Mouse (Mus musculus): ENCODE results near the gene Madcam1. TPM values are rescaled to one million over a fixed set of nuclear protein-coding genes. Genes with fewer than 3 reads are reported as not detected.
A peak's percentile ranks its signal among the peaks of the same experiment; 100 is the strongest.

The Madcam1 gene
- total RNA-seq, 2 experiments from 2014 or later: not detected

DNA sequence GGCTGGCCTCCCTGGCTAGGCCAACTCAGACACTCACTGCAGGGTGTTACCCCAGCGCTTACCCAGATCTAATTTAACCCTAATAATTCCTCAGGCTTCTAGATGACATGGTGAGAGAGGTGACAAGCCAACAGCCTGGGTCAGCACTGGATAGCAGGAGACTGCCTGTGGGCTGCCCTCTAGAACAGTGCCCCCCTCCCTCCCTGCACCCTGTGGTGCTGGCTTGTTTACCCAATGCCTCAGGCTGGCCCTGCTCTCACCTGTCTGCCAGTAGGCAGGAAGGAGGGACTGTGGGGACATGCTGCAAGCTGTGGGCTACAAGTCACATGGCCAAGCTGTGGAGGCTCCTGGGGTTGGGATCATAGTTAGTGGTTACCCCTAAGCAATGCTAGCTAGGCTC is 42.8 kb downstream of the Madcam1 start:
- intact Hi-C loops (cut with DNase I): no loop called here
- DNase-seq: no peak

GRCm38 (mm10) chr10:79707759-79708158 is 43.4 kb downstream of the Madcam1 start:
- DNase-seq: no peak
- intact Hi-C loops (cut with DNase I): no loop called here

- no peak for DNase-seq
Measured at GRCm38 (mm10) chr10:79708668-79709067, 44.3 kb downstream of the Madcam1 start.

GRCm38 (mm10) chr10:79709307-79709706 is 44.9 kb downstream of the Madcam1 start:
- no peak for DNase-seq
- intact Hi-C loops (cut with DNase I): no loop called here

More at GRCm38 (mm10) chr10:79708668-79709067, 44.3 kb downstream of the Madcam1 start:
- intact Hi-C loops (cut with DNase I): no loop called here

DNA sequence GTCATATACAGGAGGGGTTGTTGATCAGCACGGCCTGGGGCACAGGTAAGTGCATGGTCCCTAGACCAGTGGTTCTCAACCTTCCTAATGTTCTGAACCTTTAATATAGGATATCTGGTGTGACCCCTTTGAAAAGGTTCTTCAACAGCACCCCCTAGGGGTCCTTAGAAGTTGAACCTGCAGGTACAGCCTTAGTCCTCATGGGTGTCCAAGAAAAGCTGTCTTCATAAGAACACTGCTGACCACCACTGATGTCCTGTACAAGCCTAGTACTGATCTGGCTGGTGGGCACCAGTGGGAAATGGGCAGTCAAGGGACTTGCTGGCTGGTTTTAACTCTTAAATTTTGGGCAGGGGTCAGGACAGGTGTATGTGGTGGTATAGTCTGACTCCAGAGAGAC is 47.7 kb downstream of the Madcam1 start:
- no peak for DNase-seq
- intact Hi-C loops (cut with DNase I): loop anchor here (2.0 kb wide), 1 partner anchor 77 kb away; no protein-coding TSS in a partner anchor

DNA sequence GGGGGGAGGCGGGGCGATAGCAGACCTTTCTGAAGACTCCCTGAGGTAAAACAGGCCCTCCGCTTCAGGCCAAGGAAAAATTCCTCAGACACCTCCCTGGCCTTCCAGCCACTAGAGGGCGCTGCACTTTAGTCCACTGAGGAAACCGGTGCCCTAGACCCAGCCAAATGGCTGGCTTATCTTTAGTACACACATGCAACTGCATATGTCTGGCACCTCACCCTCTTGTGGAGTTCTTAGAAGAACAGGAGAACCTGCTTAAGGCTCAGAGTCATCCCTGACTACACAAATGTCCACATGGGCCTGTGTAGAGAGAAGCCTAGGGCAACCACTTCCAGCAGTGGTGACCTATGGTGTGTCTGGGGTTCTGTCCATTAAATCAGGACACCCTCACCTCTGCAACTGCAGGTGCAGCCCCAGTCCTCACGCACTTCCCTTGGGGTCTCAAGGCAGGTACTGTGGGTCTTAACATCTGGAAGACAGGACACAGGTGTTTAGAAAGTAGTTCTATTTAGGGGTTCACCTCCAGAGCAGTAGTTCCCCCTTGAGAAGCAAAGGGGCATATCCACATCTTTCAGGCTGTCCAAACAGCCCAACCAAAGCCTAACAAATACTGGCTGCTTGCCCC is 48.3 kb downstream of the Madcam1 start:
- intact Hi-C loops (cut with DNase I): loop anchor here (2.0 kb wide), 1 partner anchor 76 kb away; no protein-coding TSS in a partner anchor
- peak; percentile 75 to 85 for DNase-seq

GRCm38 (mm10) chr10:79713163-79713562 is 48.8 kb downstream of the Madcam1 start:
- DNase-seq: no peak
- intact Hi-C loops (cut with DNase I): loop anchor here (2.0 kb wide), 1 partner anchor 76 kb away; no protein-coding TSS in a partner anchor

GRCm38 (mm10) chr10:79714996-79715395 is 50.6 kb downstream of the Madcam1 start:
- intact Hi-C loops (cut with DNase I): no loop called here

DNA sequence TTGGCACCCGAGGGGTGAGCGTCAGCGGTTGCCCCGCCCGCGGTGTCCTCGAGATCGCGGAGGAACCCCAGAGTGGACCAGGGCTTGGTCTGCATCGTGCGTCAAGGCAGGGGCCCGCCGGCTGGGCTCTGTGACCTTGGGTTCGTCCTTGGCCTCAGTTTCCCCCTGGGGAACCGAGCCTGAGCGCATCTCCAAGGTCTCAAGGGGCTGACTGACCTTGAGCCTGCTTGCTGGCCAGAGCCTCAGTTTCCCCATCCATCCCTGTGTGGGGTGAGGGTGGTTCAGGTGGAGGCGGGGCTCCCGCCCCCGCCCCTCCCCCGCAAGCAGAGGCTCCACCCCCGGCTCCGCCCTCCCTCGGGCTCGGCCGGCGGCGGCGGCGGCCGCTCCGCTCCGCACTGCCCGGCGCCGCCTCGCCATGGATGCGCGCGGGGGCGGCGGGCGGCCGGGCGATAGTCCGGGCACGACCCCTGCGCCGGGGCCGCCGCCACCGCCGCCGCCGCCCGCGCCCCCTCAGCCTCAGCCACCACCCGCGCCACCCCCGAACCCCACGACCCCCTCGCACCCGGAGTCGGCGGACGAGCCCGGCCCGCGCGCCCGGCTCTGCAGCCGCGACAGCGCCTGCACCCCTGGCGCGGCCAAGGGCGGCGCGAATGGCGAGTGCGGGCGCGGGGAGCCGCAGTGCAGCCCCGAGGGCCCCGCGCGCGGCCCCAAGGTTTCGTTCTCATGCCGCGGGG is 52.1 kb downstream of the Madcam1 start, which contains the start of gene Hcn2:
Gene Hcn2 (plus strand): TSS at position 381 of the 734 bp plus-strand sequence.
- DNase-seq: no peak
- intact Hi-C loops (cut with DNase I): no loop called here

More at GRCm38 (mm10) chr10:79714996-79715395, 50.6 kb downstream of the Madcam1 start:
- no peak for DNase-seq

- no peak for DNase-seq
- intact Hi-C loops (cut with DNase I): no loop called here
Measured at GRCm38 (mm10) chr10:79716988-79717355, 52.6 kb downstream of the Madcam1 start.

- intact Hi-C loops (cut with DNase I): no loop called here
- DNase-seq: peak; percentile 76 to 79
Measured at GRCm38 (mm10) chr10:79717640-79718357, 53.4 kb downstream of the Madcam1 start.

Other genes with a start within 250 kb of the Madcam1 start
- gene Vmn2r83, start 195.8 kb upstream of the Madcam1 start, total RNA-seq (2021): not detected
- 1 to 10 TPM; 2.2 to 2.7 TPM for gene Plpp2, start 130.8 kb upstream of the Madcam1 start, total RNA-seq (2021)
- gene Mier2, start 109.4 kb upstream of the Madcam1 start, total RNA-seq (2021): 10 to 100 TPM; 11.1 to 12.7 TPM
- not detected for gene Theg, start 77.2 kb upstream of the Madcam1 start, total RNA-seq (2021)
- gene C2cd4c, start 50.5 kb upstream of the Madcam1 start, total RNA-seq (2021): under 1 TPM in 1 of 2 experiments, not detected in 1; 0.08 TPM
- gene Shc2, start 26.6 kb upstream of the Madcam1 start, total RNA-seq (2021): 1 to 10 TPM; 1.9 to 2.5 TPM
- not detected for gene Odf3l2, start 18.8 kb upstream of the Madcam1 start, total RNA-seq (2021)
- 10 to 100 TPM; 18.1 to 19.9 TPM for gene Tpgs1, start 4.8 kb downstream of the Madcam1 start, total RNA-seq (2021)
- gene Cdc34, start 17.6 kb downstream of the Madcam1 start, total RNA-seq (2021): 100 to 1,000 TPM; 178 to 198 TPM
- 1 to 10 TPM; 6.5 to 8.4 TPM for gene Gzmm, start 24.5 kb downstream of the Madcam1 start, total RNA-seq (2021)
- 1,000 to 10,000 TPM; 1,389 to 1,395 TPM for gene Bsg, start 39.9 kb downstream of the Madcam1 start, total RNA-seq (2021)
- gene Hcn2, start 52.1 kb downstream of the Madcam1 start, total RNA-seq (2021): 10 to 100 TPM; 20.0 to 26.8 TPM
- 10 to 100 TPM; 42.3 to 48.0 TPM for gene Polrmt, start 82.0 kb downstream of the Madcam1 start, total RNA-seq (2021)
- gene Fgf22, start 90.5 kb downstream of the Madcam1 start, total RNA-seq (2021): not detected
- 10 to 100 TPM; 23.6 to 24.6 TPM for gene Rnf126, start 102.4 kb downstream of the Madcam1 start, total RNA-seq (2021)
- 1 to 10 TPM; 4.2 to 4.3 TPM for gene Fstl3, start 112.7 kb downstream of the Madcam1 start, total RNA-seq (2021)
- not detected for gene Prss57, start 126.4 kb downstream of the Madcam1 start, total RNA-seq (2021)
- 10 to 100 TPM; 56.0 to 87.0 TPM for gene Palm, start 129.0 kb downstream of the Madcam1 start, total RNA-seq (2021)
- under 1 TPM in 1 of 2 experiments, not detected in 1; 0.62 TPM for gene Misp, start 156.4 kb downstream of the Madcam1 start, total RNA-seq (2021)
- 10 to 100 TPM; 50.9 to 51.2 TPM for gene Ptbp1, start 189.9 kb downstream of the Madcam1 start, total RNA-seq (2021)
- gene Prtn3, start 209.9 kb downstream of the Madcam1 start, total RNA-seq (2021): not detected
- not detected for gene Plppr3, start 210.1 kb downstream of the Madcam1 start, total RNA-seq (2021)
- gene Elane, start 221.7 kb downstream of the Madcam1 start, total RNA-seq (2021): not detected
- gene Cfd, start 226.3 kb downstream of the Madcam1 start, total RNA-seq (2021): 10 to 100 TPM; 11.6 to 63.9 TPM
- 10 to 100 TPM; 53.0 to 53.2 TPM for gene Med16, start 244.4 kb downstream of the Madcam1 start, total RNA-seq (2021)
- not detected for gene Gm26602, start 246.3 kb downstream of the Madcam1 start, total RNA-seq (2021)